Mouse (Mus musculus): ENCODE data around the gene Nmrk2. TPM values are rescaled to one million over a fixed set of nuclear protein-coding genes. Genes with fewer than 3 reads are reported as not detected.
A peak's percentile ranks its signal among the peaks of the same experiment; 100 is the strongest.

Gene Nmrk2
- polyA plus RNA-seq, 1 experiment from 2014 or later, result not detected

- no peak for TF ChIP-seq CTCF (IDR thresholded peaks at IDR 0.05; ENCODE audit: low read depth)
- WGBS, result 59% methylated on average over 11 of the region's 11 CpGs
- no peak for DNase-seq (ENCODE audit: low spot score)
These were observed 5.3 kb downstream of the Nmrk2 start for GRCm38 (mm10) chr10:81196470-81197065.

GRCm38 (mm10) chr10:81195300-81195699 lies 6.6 kb downstream of the Nmrk2 start:
- no peak for TF ChIP-seq CTCF (IDR thresholded peaks at IDR 0.05; ENCODE audit: low read depth)
- 60% methylated on average over 4 of the region's 4 CpGs for WGBS
- H3K4me3 ChIP-seq (replicated peaks; ENCODE audit: low read depth, low read length), result no peak overlapping the region
- no peak for DNase-seq (ENCODE audit: low spot score)
- H3K36me3 ChIP-seq (ENCODE audit: insufficient read depth, low read length), result 0 out of 2 replicates have a peak, but pooled peaks cover 2% of the 10 kb centered on the region
- no peaks in the 10 kb centered on the region for H3K9me3 ChIP-seq (replicated peaks; ENCODE audit: low read length)
- no peak for ATAC-seq (replicated peaks; ENCODE audit: low FRiP score, low read depth)
- H3K27me3 ChIP-seq (ENCODE audit: insufficient read depth, low read length), result 0 out of 2 replicates have a peak, but pooled peaks cover 21% of the 10 kb centered on the region
- no peak overlapping the region for H3K9ac ChIP-seq (ENCODE audit: low read depth, low read length)
- peaks cover 8% of the 10 kb centered on the region; the same call in 1 of the 2 replicates for H3K4me1 ChIP-seq (replicated peaks; ENCODE audit: insufficient read depth, low read length)
- no peak overlapping the region for H3K4me2 ChIP-seq (ENCODE audit: low read length)
- H3K27ac ChIP-seq, result no peak overlapping the region

More at GRCm38 (mm10) chr10:81196470-81197065, 5.3 kb downstream of the Nmrk2 start:
- H3K4me1 ChIP-seq (replicated peaks; ENCODE audit: insufficient read depth, low read length), result peaks cover 8% of the 10 kb centered on the region; the same call in 1 of the 2 replicates
- H3K4me2 ChIP-seq (ENCODE audit: low read length), result no peak overlapping the region
- H3K9me3 ChIP-seq (replicated peaks; ENCODE audit: low read length), result no peaks in the 10 kb centered on the region
- H3K27me3 ChIP-seq (ENCODE audit: insufficient read depth, low read length), result 0 out of 2 replicates have a peak, but pooled peaks cover 21% of the 10 kb centered on the region
- ATAC-seq (replicated peaks; ENCODE audit: low FRiP score, low read depth), result no peak
- no peaks in the 10 kb centered on the region for H3K36me3 ChIP-seq (ENCODE audit: insufficient read depth, low read length)
- H3K9ac ChIP-seq (ENCODE audit: low read depth, low read length), result no peak overlapping the region
- H3K27ac ChIP-seq, result no peak overlapping the region
- H3K4me3 ChIP-seq (replicated peaks; ENCODE audit: low read depth, low read length), result no peak overlapping the region

- no peaks in the 10 kb centered on the region for H3K9me3 ChIP-seq (replicated peaks; ENCODE audit: low read length)
- ATAC-seq (replicated peaks; ENCODE audit: low FRiP score, low read depth) (no peak), DNase-seq (ENCODE audit: low spot score) (no peak)
- no peak for TF ChIP-seq CTCF (IDR thresholded peaks at IDR 0.05; ENCODE audit: low read depth)
- 0 out of 2 replicates have a peak, but pooled peaks cover 4% of the 10 kb centered on the region for H3K36me3 ChIP-seq (ENCODE audit: insufficient read depth, low read length)
- WGBS, result 13% methylated on average over 37 of the region's 37 CpGs
- no peak overlapping the region for H3K9ac ChIP-seq (ENCODE audit: low read depth, low read length)
- no peak overlapping the region for H3K4me3 ChIP-seq (replicated peaks; ENCODE audit: low read depth, low read length)
- 0 out of 2 replicates have a peak, but pooled peaks cover 21% of the 10 kb centered on the region for H3K27me3 ChIP-seq (ENCODE audit: insufficient read depth, low read length)
- peak overlapping the region; percentile 16; the same call in 1 of the 2 replicates for H3K4me2 ChIP-seq (ENCODE audit: low read length)
- H3K27ac ChIP-seq, result no peak overlapping the region
- peaks cover 8% of the 10 kb centered on the region; the same call in 1 of the 2 replicates for H3K4me1 ChIP-seq (replicated peaks; ENCODE audit: insufficient read depth, low read length)
These were observed 7.7 kb downstream of the Nmrk2 start for GRCm38 (mm10) chr10:81193991-81194774.

GRCm38 (mm10) chr10:81192968-81193501 lies 8.8 kb downstream of the Nmrk2 start:
- Histone ChIP-seq H3K4me3 (replicated peaks; ENCODE audit: low read depth, low read length) (peak overlapping the region; percentile 55), H3K9me3 (replicated peaks; ENCODE audit: low read length) (no peaks in the 10 kb centered on the region), H3K9ac (ENCODE audit: low read depth, low read length) (peak overlapping the region; percentile 71), H3K27ac (peak overlapping the region; percentile 87), H3K4me2 (ENCODE audit: low read length) (peak overlapping the region; percentile 88), H3K27me3 (ENCODE audit: insufficient read depth, low read length) (0 out of 2 replicates have a peak, but pooled peaks cover 21% of the 10 kb centered on the region), H3K4me1 (replicated peaks; ENCODE audit: insufficient read depth, low read length) (peaks cover 8% of the 10 kb centered on the region; the same call in 1 of the 2 replicates), H3K36me3 (ENCODE audit: insufficient read depth, low read length) (0 out of 2 replicates have a peak, but pooled peaks cover 4% of the 10 kb centered on the region)
- ATAC-seq (replicated peaks; ENCODE audit: low FRiP score, low read depth) (0 out of 2 replicates have a peak, but pooled peaks have one; percentile 16), DNase-seq (ENCODE audit: low spot score) (peak; percentile 34)
- no peak; the same call in 1 of the 2 replicates for TF ChIP-seq CTCF (IDR thresholded peaks at IDR 0.05; ENCODE audit: low read depth)
- WGBS, result 2% methylated on average over 19 of the region's 19 CpGs

DNA sequence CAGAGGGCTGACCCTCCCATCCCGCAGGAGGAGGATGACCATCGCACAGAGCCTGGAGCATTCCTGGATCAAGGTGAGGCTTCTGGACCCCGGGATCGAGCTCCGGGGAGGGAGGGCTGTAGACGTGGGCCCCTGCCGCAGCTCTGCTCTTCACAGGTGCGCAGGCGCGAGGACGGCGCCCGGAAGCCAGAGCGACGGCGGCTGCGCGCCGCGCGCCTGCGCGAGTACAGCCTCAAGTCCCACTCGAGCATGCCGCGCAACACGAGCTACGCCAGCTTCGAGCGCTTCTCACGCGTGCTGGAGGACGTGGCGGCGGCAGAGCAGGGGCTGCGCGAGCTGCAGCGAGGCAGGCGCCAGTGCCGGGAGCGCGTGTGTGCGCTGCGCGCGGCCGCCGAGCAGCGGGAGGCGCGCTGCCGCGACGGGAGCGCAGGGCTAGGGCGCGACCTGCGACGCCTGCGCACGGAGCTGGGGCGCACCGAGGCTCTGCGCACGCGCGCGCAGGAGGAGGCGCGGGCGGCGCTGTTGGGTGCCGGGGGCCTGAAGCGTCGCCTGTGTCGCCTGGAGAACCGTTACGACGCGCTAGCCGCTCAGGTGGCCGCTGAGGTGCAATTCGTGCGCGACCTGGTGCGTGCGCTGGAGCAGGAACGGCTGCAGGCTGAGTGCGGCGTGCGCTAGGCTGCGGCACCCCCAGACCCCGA lies 9.4 kb downstream of the Nmrk2 start:
- Histone ChIP-seq H3K4me1 (replicated peaks; ENCODE audit: insufficient read depth, low read length) (peaks cover 8% of the 10 kb centered on the region; the same call in 1 of the 2 replicates), H3K36me3 (ENCODE audit: insufficient read depth, low read length) (0 out of 2 replicates have a peak, but pooled peaks cover 4% of the 10 kb centered on the region), H3K9ac (ENCODE audit: low read depth, low read length) (peak overlapping the region; percentile 71), H3K27ac (peak overlapping the region; percentile 87), H3K27me3 (ENCODE audit: insufficient read depth, low read length) (0 out of 2 replicates have a peak, but pooled peaks cover 19% of the 10 kb centered on the region), H3K4me2 (ENCODE audit: low read length) (peak overlapping the region; percentile 88), H3K9me3 (replicated peaks; ENCODE audit: low read length) (no peaks in the 10 kb centered on the region), H3K4me3 (replicated peaks; ENCODE audit: low read depth, low read length) (peak overlapping the region; percentile 55)
- ATAC-seq (replicated peaks; ENCODE audit: low FRiP score, low read depth) (peak; percentile 72), DNase-seq (ENCODE audit: low spot score) (peak; percentile 80)
- under 1% methylated on average over 91 of the region's 93 CpGs for WGBS
- no peak for TF ChIP-seq CTCF (IDR thresholded peaks at IDR 0.05; ENCODE audit: low read depth)
